Mouse (Mus musculus): ENCODE measurements around the gene Lgmn. TPM values are rescaled to one million over a fixed set of nuclear protein-coding genes. Genes with fewer than 3 reads are reported as not detected.

Lgmn gene
- 10 to 100 TPM; 12.1 to 16.7 TPM for total RNA-seq (2023)

GRCm38 (mm10) chr12:102439632-102440023 lies at the start of gene Lgmn:
TSS of gene Lgmn (minus strand) at chr12:102439813.

GRCm38 (mm10) chr12:102468894-102469764 lies 29.5 kb upstream of the Lgmn start, which contains the start of gene Golga5:
TSS of gene Golga5 (plus strand) at chr12:102469135.

Other genes starting within 250 kb of the Lgmn start
- 100 to 1,000 TPM; 108 to 116 TPM for gene Rin3, start 156.8 kb downstream of the Lgmn start, total RNA-seq (2023)
- gene Golga5, start 29.3 kb upstream of the Lgmn start, total RNA-seq (2023): 10 to 100 TPM; 39.3 to 41.0 TPM
- not detected for gene Chga, start 115.2 kb upstream of the Lgmn start, total RNA-seq (2023)

Measured in T-cell, adult 66 days (primary cell).